Mouse (Mus musculus) gastrocnemius, postnatal 25 days (tissue): Measurements from ENCODE around the gene Cpox. TPM values are rescaled to one million over a fixed set of nuclear protein-coding genes. Genes with fewer than 3 reads are reported as not detected.

Experiments used
- DNase-seq: peaks from one replicate; pipeline ENCODE4 v3.0.0; 2022
- total RNA-seq, 2 experiments: library from RNA; stranded (reverse); gene quantifications; 1 replicate in 1 of 2; 2 replicates in 1 of 2; pipeline ENCODE4 v1.2.3; 2021

The Cpox gene
- total RNA-seq, 2 experiments from 2014 or later, result 18.9 to 21.6 TPM

DNA sequence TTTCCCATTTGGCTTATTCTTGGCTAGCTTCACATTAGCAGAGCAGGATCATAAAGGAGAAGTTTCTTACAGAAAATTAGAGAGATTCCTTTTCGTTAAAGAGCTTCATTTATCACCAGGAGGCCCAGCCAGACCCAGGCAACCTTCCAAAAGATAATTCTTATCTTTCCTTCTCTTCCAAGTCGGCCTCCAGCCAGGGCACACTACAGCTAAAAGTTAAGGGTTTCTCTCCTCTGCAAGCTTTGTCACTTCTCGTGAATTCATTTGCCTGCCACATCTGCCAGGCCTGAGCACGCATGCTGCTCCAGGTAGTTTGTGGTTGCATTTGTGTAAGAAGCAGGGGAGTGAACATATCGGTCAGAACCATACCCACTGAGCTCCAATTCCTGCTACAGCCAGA lies 828 bp upstream of the Cpox start:
- no peak for DNase-seq

DNA sequence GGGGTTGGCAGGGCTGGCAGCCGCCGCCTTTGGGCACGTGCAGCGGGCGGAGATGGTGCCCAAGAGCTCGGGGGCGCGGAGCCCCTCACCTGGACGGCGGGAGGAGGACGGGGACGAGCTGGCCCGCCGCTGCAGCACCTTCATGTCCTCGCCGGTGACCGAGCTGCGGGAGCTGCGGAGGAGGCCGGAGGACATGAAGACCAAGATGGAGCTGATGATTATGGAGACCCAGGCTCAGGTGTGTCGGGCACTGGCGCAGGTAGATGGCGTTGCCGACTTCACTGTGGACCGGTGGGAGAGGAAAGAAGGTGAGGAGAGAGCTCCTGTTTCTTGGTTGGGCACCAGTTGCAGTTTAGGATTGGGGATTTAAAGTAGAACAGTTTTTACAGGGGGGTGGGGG lies 551 bp downstream of the Cpox start:
- DNase-seq, result no peak

DNA sequence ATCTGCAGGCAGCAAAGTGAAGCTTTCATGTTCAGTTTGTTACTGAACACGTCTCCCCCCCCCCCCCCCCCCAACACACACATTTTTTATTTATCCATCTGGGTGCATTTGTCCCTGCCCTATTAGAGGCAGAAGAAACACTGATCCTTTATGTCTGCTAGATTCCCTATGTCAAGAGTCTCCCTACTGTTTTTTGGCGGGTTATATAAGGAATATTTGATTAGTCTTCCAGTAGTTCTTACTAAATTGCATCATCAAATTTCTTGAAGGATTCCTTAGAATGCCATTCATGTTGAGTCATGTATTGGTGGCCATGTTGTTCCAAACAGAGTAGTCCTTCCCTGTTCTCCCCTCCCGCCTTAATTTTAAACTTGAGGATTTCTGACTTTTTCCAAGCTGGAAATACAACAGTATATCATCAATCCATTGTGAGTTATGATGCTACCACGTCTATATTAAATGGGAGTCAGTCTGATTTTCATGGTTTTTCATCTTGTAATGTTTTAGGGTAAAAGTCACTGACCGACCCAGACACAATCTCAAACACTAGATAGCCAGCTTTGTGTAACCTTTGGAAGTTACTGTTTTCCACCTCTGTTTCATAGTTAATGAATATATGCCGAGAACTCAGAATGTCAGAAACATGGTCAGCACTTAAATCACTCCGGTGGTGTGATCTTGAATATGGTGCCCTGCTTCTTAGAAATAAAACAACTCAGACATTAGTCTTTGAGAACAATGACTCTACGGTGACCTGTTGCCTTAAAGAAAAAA lies 1.3 kb downstream of the Cpox start:
- no peak for DNase-seq

DNA sequence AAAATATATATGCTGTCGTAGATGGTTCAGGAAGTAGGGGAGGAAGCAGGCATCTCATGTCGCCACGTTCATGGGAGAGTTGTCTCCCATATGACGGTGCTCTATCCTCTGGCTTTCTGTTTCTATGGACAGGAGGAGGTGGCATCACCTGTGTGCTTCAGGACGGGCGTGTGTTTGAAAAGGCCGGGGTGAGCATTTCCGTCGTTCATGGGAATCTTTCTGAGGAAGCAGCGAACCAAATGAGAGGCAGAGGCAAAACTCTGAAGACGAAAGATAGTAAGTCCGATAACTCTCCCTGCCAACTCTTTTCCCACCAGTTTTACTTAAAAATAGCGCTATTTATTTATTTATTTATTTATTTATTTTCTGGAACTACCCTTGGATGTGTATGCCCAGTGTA lies 2.3 kb downstream of the Cpox start:
- DNase-seq, result no peak

DNA sequence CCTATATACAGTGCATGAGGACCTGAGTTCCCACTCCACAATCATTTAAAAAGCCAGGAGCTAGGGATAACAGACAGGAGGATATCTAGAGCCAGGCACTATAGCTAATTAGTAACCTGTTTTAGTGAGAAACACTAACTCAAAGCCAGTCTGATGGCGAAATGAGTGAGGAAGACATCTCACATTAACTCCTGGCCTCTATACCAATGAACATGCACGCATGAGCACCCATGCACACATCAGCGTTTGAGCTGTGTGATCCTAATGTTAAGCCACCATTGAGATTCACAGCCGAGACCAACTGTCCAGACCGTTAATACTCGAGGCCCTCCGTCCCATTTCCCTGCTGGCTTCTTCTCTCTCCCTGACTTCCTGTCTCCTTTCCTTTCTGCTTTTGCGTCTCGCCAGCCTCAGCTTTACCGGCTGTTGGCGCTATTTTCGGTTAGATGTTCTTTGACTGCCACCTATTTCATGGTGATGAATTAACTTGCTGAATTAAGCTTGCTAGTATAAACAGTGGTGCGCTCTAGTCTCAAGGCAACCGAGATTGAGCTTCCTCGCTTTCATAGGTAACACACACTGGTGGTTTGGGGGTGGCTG lies 3.8 kb downstream of the Cpox start:
- no peak for DNase-seq

DNA sequence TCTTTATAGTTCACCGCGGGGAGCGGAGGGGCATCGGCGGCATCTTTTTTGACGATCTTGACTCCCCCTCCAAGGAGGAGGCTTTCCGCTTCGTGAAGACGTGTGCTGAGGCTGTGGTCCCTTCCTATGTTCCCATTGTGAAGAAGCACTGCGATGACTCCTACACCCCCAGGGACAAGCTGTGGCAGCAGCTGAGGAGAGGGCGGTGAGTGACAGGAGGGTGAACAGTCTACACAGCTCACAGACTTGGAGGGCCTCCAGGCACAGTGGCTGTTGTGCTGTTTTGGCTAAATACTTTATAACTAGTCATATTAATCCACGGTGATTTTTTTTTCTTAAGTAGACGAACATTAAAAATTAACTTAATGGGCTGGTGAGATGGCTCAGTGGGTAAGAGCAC lies 5.2 kb downstream of the Cpox start:
- no peak for DNase-seq

DNA sequence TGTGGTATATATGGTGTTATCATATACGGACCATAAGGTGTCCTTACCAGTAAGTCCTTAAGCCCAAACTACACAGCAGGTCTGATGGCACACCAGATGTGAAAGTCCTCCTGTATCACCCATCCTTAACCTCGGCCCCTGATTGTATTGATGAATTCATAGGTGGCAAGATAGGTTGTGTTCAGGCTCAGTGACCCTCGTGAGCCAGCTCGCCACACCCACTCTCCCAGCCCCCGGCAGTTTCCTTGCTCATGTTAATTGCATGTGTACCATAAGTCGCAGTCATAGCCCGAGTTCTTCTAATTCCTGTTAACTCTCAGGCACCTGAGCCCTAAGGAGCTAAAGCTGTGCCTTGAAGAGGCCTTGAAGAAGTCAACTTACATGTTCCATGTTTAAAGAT lies 6.1 kb downstream of the Cpox start:
- no peak for DNase-seq

DNA sequence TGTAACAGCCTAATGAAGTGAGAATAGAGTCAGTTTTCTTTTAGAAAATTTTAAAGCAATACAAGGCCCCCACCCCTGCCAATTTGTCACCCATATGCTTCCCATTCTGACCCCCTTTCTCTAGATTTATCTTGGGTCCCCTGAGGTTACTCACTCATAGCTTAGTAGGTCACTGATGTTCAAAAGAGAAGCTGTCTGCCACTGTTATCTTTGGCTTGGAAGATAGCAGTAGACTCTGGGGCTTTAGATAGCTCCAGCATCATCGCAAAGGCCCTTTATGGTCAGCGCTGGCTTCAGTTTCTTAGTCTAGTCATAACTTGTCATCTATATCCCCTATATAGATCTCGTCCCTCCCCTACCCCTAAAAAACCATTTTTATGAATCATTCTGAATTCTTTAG lies 6.5 kb downstream of the Cpox start:
- no peak for DNase-seq

DNA sequence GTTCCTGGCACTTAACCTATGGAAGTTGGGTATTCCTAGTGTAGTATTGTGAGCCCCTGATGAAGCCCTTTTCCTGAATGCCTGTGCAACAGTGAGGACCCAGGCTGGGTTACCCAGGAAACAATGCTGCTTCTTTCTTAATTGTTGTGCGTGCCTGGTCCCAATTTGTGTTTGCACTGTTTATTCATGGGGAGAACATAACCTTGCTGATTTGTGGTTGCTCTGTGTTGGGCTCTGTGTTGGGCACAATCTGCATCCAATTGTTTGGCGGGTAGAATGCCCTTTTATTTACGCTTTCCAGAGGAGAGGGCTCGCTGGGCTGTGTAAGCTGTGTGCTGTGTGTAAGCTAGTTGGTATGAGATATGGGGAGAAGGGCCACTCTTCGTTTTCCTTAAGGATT lies 7.4 kb downstream of the Cpox start:
- no peak for DNase-seq

DNA sequence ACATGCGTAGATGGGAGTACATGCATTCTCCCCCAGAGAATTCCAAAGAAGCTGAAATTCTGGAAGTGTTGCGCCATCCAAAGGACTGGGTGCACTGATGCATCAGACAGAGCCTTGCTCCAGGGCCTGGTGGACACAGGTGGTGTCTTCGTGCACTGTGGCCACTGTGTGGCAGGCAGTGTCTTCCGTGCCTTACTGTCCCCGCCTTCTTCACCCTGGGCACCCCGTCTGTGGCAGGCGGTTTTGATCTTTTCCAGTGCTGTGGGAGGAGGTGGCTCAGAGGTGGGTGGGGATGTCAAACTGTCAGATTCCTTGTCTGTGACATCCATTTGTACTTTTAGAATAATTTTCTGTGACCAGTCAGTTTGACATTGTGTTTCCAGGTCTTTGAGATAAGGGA lies 8.6 kb downstream of the Cpox start:
- DNase-seq, result no peak

DNA sequence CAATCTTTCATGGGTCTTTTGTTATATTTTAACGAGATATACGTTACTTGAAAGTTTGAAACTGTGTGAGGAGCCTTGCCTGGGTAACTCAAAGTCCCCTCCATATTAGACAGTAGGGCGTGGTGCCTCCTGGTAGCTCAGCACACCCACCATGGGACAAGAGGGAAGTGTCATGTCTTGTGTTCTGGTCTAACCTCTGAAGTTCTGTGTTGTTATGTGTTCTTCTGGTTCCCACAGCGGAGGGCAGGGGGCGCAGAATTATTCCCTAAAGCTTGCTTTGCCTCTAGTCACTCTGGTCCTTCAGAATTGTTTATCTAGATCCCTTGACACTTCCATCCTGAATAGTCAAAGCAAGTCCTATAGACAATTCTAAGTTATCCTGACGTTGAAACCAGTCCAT lies 12.0 kb downstream of the Cpox start:
- no peak for DNase-seq

DNA sequence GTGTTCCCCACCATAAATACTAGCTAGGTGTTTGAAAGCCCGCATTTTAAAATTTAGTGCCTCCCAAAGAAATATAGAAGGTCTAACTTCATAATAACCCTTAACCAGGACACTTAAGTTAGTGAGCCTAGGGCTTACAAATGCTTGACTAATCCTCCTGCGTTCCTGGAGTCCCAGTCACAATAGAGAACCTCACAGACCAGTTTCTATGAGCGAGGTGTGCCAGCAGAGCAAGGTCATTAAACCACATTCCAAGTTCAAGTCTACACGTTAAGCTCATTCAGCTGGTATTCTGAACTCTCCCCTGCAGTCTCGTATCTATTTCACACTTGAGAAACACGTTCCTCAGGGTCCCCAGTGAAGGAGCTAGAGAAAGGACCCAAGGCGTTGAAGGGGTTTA lies 12.8 kb downstream of the Cpox start:
- DNase-seq, result no peak

DNA sequence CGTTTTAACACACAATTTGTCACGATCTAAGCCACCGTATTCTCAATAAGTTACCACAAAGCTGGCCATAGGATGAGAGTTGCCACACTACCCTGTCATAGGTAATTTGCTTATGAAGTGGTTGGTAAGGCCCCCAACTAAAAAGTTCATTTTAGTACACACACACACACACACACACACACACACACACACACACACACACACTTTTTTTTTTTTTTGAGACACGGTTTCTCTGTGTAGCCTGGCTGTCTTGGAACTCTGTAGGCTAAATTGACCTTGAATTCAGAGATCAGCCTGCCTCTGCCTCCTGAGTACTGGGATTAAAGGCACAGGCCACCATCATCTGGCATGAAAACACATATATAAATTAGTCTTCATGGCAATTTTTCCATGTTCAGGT lies 13.8 kb downstream of the Cpox start:
- no peak for DNase-seq

DNA sequence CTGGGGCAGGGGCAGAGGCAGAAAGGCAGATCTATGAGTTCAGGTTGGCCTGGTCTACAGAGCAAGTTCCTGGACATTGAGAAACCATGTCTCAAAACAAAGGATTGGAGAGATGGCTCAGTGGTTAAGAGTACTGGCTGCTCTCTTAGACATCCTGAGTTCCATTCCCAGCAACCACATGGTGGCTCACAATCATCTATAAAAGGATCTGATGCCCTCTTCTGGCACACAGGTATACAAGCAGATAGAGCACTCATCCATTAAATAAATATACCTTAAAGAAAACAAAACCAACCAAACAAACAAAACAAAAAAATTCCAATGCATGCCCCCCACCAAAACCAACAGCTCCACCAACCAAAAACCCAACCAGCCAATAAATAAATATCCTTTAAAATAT lies 14.4 kb downstream of the Cpox start:
- DNase-seq, result no peak

DNA sequence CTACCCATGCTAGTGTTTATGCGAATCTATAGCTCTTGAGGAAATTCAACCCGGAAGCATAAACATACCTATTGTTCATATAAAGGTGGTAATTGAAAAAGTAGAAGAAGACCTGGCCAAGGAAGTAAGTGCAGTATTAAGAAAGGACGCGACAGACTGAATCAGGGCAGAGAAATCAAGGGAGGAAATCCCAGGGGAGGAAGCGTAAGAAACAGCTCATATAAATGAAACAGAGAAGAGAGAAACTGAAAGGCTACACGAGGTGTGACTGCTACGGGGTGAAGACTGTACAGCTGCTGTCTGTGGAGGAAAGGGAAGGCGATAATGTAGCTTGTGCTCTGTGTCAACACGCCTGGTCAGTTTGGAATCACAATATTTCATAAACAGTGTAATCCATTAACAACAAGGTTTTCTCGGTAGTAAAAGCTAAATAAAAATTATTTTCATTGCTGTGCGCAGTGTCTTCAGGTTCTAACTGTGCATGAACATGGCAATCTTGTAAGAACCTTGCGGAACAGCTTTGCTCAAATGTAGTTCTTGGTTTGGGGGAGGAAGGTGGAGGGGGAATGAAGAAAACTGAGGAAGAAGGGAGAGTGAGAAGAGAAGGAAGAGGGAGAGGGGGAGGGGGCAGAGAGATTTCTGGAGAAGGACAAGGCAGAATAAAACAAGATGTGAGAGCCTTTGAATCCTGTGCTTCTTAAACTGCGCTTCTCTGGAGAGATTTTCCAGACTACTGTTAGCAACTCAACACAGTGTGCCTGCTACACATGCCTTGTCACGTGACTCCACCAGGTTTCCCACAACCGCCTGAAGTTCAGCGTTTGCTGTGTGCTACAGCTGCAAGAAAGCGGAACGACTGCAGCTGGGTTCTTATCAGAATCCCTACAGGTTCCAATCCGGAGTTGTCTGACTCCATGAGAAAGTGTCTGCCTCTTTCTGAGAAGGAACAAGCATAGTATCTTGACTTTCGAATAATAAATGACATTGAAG lies 15.8 kb downstream of the Cpox start:
- DNase-seq, result no peak

DNA sequence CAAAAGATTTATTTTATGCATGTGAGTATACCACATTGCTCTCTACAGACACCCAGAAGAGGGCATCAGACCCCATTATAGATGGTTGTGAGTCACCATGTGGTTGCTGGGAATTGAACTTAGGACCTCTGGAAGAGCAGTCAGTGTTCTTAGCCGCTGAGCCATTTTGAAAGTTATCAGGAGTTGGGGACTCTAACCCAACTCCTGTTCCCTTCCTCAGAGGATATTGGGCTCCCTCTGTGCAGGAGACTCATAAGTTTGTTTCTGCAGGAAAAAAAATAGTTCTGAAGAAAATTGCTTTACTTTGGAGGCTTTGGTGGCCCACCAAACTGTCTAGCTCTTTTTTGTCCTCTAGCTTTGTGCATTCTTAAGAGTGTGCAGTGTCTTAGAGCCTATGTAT lies 18.4 kb downstream of the Cpox start:
- no peak for DNase-seq

DNA sequence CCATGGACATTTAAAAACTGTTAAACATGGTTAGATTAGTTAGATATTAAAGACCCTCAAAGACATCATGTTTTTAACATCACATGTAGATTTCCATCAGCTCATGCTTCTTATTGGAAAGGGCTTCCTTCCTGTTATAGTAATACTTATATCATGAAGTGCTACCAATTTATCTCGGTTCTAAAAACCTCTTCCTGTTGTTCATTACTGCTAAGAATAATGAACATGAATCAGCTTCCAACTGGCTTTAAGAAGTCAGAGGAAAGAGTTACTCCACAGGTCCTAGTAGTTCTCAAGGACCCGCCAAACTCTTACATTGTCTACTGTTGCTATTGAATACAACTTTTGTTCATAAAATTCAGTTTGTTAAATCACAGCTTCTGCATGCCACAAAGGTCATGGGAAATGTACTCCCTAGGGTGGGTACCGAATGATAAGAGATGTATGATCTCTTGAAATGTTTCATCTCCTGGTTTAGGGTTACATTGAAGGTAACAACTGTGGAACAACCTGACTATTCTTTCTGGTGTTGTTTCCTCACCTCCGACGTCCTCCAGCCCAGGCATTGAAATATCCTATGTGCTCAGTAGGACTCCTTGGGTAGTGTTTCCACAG lies 19.6 kb downstream of the Cpox start:
- no peak for DNase-seq

DNA sequence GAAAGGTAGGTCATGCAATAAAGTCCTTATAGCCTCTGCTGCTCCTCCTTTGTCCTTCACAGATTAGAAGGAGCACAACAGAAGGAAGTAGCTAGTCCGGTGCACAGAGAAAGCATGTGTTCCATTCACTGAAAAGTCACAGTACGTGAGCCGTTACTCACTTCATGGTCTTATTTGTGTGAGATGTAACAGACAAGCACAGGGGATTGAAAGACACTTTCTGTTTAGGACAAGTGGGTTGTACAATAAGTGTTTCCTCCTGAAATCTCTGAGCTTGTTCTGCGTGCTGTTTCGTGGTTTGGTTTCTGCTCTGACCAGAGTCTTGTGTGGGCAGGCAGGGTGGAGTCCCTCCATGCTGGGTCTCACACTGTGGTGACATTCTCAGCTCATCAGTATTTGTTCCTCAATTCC lies 20.2 kb downstream of the Cpox start:
- no peak for DNase-seq

DNA sequence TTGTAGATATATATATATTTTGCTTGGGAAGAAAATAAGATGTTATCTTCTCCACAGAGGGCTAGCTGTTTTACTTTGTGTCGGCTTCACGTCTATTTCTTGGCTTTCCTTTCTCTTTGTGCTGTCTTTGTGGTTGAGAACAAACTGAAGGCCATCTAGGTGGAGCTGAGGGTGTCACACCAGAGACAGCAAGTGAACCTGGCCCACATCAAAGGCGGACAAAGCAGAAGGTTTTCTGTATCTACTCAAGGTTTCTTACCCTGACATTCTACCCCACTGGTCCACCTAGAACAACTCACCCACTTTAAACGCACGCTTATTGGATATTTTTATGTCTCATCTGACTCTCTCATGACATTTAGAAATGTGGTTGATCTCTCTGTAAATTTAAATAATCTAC lies 24.0 kb downstream of the Cpox start:
- DNase-seq, result no peak

DNA sequence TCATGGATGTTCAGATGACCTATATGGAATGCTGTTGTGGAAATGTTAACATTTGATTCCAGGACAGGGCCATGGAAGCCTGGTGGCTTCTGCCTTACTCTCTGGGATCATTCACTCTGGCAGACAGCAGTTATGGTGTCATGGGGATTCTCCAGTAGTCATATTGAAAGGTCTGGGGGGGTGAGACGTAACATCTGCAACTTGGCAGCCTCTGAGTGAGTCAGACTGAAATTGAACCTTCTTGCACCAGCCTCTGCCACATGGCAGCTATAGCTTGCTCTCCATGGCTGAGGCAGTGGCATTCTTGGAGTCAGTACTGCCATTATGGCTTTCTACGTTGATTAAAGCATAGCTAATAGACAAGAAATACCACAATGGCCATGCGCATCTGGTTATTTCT lies 26.7 kb downstream of the Cpox start:
- DNase-seq, result no peak

DNA sequence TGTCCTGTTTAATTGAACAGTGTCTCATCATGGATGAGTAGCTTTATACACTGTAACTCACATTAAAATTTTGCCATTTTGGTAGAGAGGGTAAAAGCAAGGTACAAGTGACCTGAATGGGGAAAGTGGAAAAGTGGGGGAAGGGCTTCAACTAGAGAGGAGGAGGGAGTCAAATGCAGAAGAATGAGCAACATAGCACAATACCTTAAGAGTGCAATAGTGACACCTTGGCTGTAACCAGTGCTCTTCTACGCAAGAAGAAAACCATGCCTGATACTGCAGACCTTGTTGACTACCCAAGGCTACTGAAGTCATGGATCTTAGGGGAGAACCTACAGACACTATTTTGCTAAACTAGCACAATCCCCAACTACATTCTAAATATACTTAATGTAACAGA lies 27.2 kb downstream of the Cpox start:
- no peak for DNase-seq

DNA sequence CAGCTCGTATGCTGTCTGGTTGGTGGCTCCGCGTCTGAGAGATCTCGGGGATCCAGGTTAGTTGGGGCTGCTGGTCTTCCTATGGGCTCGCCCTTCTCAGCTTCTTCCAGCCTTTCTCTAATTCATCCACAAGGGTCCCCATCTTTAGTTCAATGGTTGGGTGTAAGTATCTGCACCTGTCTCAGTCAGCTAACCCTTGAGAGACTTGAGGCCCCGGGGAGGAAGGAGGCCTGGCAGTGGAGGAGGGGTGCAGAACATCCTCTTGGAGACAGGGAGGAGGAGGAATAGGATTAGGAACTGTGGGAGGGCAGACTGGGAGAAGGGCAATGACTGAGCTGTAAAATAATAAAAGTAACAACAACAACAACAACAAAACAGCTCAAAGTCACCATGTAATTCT lies 30.1 kb downstream of the Cpox start:
- DNase-seq, result no peak
